Mouse (Mus musculus) bone marrow, adult 2 months (tissue): ENCODE results near the gene Tmem231. TPM values are rescaled to one million over a fixed set of nuclear protein-coding genes. Genes with fewer than 3 reads are reported as not detected.

Experiments
- H3K27ac ChIP-seq: fragments of 200-500 bp; 2 replicates; pipeline ENCODE4 v1.5.1; 2012; ENCODE audit warnings: low read depth, mild to moderate bottlenecking, control low read depth, inconsistent platforms, low read length; ENCODE audit not compliant: control insufficient read depth, poor library complexity, insufficient read depth
- H3K4me1 ChIP-seq: fragments of 200-500 bp; 2 replicates; pipeline ENCODE4 v1.6.1; 2011; ENCODE audit warnings: low read length; ENCODE audit not compliant: control insufficient read depth, insufficient read depth
- H3K4me3 ChIP-seq: fragments of 200-500 bp; replicated peaks from 2 replicates; pipeline ENCODE3; 2011; ENCODE audit warnings: mild to moderate bottlenecking, low read depth, low read length, control low read depth; ENCODE audit not compliant: control insufficient read depth
- CTCF ChIP-seq: fragments of 200-500 bp; IDR thresholded peaks from 2 replicates; pipeline ENCODE4 v1.5.1; 2011; ENCODE audit warnings: low read length, control low read depth; ENCODE audit not compliant: control insufficient read depth, insufficient read depth
- POLR2A ChIP-seq: fragments of 200-500 bp; IDR thresholded peaks from 2 replicates; pipeline ENCODE4 v1.6.1; 2011; ENCODE audit warnings: low read depth, mild to moderate bottlenecking, control low read depth, low read length, borderline replicate concordance; ENCODE audit not compliant: control insufficient read depth
- WGBS: fragments of 180-500 bp; shearing (Covaris S2); methylation state at CpG from one replicate; pipeline ENCODE4 v1.1.7; 2018; 5-methylcytosine and 5-hydroxymethylcytosine counted together
- polyA plus RNA-seq: library from polyadenylated mRNA; stranded (reverse); fragments of >200 nt; gene quantifications from 2 replicates; pipeline ENCODE4 v1.2.4, GENCODE M21; 2011; ENCODE audit warnings: low replicate concordance; ENCODE audit not compliant: missing spikeins, insufficient read depth, insufficient read length

Gene Tmem231
- polyA plus RNA-seq, result 2.4 TPM in 1 of 2 replicates, not detected in the other

DNA sequence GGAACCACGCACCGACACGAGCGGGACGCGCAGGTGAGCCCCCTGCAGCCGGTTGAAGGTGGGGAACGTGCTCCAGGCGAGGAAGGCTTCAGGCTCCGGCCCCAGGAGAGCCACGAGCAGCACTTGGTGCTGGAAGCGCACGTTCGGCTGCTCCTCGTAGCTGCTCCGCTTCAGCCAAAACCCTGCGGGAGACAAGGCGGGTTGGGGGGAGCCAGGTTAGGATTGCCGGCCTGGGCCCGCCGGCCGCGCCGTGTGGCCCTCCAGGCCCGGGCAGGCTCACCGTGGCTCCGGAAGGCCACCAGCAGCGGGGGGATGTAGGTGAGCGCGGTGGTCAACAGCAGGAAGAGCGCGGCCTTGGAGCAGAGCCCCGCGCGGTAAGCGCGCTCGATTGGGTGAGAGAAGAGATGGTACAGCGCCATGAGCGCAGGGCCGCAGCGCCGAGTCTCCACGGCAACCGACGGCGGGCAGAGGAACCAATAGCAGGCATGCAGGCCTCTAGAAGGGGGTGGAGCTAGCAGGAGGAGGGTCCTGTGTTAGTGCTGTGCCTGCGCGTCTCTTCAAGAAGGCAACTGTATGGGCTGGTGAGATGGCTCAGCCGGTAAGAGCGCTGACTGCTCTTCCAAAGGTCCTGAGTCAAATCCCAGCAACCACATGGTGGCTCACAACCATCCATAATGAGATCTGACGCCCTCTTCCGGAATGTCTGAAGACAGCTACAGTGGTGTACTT lies at the start of gene Tmem231:
Gene Tmem231 (minus strand): TSS at position 534 of the 729 bp plus-strand sequence.
- peak within 1 kb of the TSS; percentile 59 for H3K27ac ChIP-seq

DNA sequence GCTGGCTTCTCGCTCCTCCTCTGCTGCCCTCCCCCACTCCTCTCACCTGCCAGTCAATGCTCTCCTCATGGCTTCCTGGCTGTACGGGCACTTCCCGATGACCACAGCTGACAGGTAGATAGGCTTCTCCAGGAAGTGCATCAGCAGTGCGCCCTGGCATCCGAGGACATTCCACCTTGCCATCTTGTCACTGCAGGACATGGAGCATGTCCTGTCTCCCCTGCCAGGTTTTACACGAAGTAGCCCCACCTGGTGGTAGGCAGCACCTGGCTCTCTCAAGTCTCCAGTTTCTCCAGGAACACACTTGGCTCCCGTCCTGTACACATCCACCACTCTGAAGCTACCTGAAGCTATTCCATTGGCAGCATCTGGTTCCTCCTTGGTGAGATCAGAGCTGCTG lies 48.4 kb upstream of the Tmem231 start:
- Histone ChIP-seq H3K4me3 (no peak overlapping the region), H3K27ac (no peak overlapping the region), H3K4me1 (no peaks in the 10 kb centered on the region)
- 74% methylated on average over 7 of the region's 7 CpGs for WGBS
- TF ChIP-seq POLR2A (no peak), CTCF (peak; percentile 17; the same call in 1 of the 2 replicates)

More for the DNA sequence above, at the start of gene Tmem231:
- peak; percentile 49; the same call in 1 of the 2 replicates for TF ChIP-seq POLR2A
- no peak for TF ChIP-seq CTCF
- Histone ChIP-seq H3K4me3 (peak within 1 kb of the TSS; percentile 69), H3K4me1 (no peaks in the 10 kb centered on the region)
- 2% methylated on average over 53 of the region's 53 CpGs for WGBS

DNA sequence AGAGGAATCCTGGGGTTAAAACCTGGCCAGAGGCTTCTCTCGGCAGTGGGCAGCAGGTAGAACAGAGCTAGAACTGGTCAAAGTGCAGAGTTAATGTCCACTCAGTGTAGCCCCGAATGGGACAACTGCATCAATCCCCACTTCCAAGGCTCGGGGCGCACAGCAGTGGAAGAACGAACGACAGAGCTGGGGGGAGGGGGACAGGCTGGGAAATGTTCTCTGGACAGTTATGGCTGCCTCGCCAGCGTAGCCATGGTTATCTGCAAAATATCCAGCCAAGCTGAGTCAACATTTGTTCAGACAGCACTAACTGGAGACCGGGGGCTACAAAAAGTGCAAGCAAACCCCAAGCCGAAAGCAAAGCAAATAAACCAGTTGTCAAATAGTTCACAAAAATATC lies 44.5 kb upstream of the Tmem231 start:
- Histone ChIP-seq H3K4me3 (no peak overlapping the region), H3K4me1 (no peaks in the 10 kb centered on the region), H3K27ac (no peak overlapping the region)
- WGBS, result 88% methylated on average over 10 of the region's 10 CpGs
- TF ChIP-seq POLR2A (no peak), CTCF (no peak)

DNA sequence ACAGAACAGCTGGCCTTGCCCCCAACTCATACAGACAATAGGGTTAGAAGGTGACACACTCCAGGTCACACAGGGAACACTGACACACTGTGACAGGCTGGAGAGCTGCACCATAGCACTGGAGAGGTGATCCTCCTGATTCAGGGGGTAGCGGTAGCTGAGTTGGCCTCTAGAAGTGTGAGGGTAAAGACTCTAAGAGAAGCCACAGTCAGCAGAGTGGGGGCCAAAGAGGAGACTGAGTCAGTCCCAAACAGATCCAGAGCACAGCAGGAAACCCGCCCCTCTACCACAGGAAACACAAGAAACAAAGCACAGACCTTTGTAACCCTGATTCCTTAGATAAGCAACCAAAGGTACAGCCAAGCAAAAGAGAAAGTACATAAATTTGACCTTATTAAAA lies 42.6 kb upstream of the Tmem231 start:
- WGBS, result 54% methylated on average over 2 of the region's 2 CpGs
- no peak for TF ChIP-seq POLR2A
- no peak for TF ChIP-seq CTCF
- Histone ChIP-seq H3K4me3 (no peak overlapping the region), H3K4me1 (no peaks in the 10 kb centered on the region), H3K27ac (no peak overlapping the region)

DNA sequence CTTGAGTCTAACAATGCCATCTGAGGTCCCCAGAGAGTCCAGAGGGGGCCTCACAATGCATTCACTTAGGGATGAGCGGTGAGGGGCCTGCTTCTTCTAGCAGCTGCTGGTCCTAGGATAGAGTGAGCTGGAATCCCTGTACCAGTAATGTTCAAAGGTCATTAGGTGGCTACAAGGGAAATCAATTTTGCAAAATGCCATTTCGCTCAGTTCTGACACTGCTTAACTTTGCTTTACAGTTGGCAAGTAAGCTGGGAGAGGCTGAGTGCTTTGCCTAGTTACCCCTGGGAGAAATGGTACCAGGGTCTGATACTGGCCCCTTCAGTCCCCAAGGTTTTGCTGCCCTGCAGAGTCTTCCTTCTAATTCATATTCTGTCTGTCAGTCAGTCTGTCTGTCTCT lies 42.0 kb upstream of the Tmem231 start:
- WGBS, result 86% methylated on average over 2 of the region's 2 CpGs
- H3K27ac ChIP-seq, result no peak overlapping the region

DNA sequence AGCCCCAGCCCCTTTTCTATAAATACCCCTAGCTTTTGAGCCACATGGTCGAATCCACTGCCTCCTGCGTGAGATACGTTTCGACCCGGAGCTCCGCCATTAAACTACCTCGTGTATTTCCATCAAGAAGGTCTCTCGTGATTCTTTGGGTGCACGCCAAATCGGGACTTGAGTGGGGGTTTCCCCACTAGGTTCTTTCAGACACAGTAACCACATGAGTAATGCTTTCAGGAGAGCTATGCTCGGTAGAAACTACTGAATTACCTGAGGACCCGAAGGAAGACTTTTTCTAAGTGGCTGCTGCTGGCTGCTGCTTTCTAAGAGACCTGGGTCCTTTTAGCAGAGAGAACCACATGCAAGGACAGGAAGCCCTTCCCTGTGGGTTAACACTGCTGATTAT lies 40.5 kb upstream of the Tmem231 start:
- 89% methylated on average over 12 of the region's 12 CpGs for WGBS
- TF ChIP-seq CTCF (no peak), POLR2A (no peak)
- no peak overlapping the region for H3K27ac ChIP-seq

More for the DNA sequence above, 42.0 kb upstream of the Tmem231 start:
- TF ChIP-seq CTCF (no peak), POLR2A (no peak)
- Histone ChIP-seq H3K4me1 (no peaks in the 10 kb centered on the region), H3K4me3 (no peak overlapping the region)

DNA sequence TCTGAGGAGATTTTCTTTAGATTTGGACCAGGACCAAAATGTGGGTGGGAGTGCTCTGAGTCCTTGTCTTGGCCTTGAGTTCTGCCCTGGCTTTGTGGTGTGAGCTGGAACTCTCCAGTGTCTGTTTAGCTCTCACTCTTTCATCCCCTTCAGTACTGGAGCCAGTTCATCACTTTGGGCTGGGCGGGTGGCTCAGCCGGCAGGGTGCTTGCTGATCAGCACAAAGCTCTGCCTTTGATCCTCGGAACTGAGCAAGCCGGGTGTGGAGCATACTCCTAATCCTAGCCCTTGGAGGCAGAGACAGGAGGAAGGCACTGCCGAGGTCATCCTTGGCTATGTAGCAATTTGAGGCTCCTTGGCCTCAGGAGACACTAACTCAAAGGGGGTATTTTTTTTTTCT lies 35.3 kb upstream of the Tmem231 start:
- no peak overlapping the region for H3K4me3 ChIP-seq
- WGBS, result 91% methylated on average over 5 of the region's 5 CpGs
- TF ChIP-seq POLR2A, result no peak
- no peak for TF ChIP-seq CTCF
- no peak overlapping the region for H3K27ac ChIP-seq
- no peaks in the 10 kb centered on the region for H3K4me1 ChIP-seq

More for the DNA sequence above, 40.5 kb upstream of the Tmem231 start:
- Histone ChIP-seq H3K4me3 (no peak overlapping the region), H3K4me1 (no peaks in the 10 kb centered on the region)

DNA sequence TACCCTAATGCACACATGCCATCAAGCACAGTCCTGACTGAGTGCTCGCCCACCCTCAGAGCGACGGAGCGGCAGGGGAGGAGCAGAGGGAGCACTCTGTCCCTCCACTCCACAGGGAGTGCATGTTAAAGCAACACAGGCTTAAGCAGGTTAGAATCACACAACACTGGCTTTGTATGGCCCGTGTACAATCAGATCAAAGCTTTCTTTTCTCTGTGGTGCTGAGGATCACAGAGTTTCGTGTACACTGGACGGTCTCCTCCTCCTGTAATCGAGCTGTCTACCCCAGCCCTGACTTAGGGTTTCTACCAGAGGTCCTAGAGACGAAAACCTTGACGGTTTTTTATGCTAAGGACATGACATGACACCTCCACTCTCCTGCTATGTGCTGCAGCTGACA lies 34.9 kb upstream of the Tmem231 start:
- H3K27ac ChIP-seq, result no peak overlapping the region
- no peak for TF ChIP-seq POLR2A
- no peak for TF ChIP-seq CTCF
- 92% methylated on average over 10 of the region's 10 CpGs for WGBS
- H3K4me3 ChIP-seq, result no peak overlapping the region
- H3K4me1 ChIP-seq, result no peaks in the 10 kb centered on the region
